Mouse (Mus musculus): ENCODE measurements around the gene Eepd1. TPM values are rescaled to one million over a fixed set of nuclear protein-coding genes. Genes with fewer than 3 reads are reported as not detected.
"Not testable (repeated sequence)": the region's sequence is repeated elsewhere in the genome, so short reads cannot be mapped to it uniquely, and the experiment has no call there.

The Eepd1 gene
- 5.8 and 7.4 TPM in 2 replicates for polyA plus RNA-seq (2014; fragmentation: Nextera tagmentation; extraction: Ambion mirVana)

GRCm38 (mm10) chr9:25481344-25482095 lies at the start of gene Eepd1:
Eepd1 (plus strand) TSS chr9:25481547.
- Histone ChIP-seq H3K4me3 (ENCODE audit: low read depth, low read length) (peak within 1 kb of the TSS; percentile 72), H3K27me3 (ENCODE audit: control insufficient read depth, insufficient read depth, low read length) (no peaks in the 10 kb centered on the region), H3K27ac (ENCODE audit: low read depth, low read length) (no peak within 1 kb of the TSS), H3K4me2 (replicated peaks; ENCODE audit: low read depth, low read length) (peak within 1 kb of the TSS; percentile 86), H3K9ac (ENCODE audit: low read depth, low read length) (peak within 1 kb of the TSS; percentile 79), H3K36me3 (ENCODE audit: control insufficient read depth, insufficient read depth, low read length) (no peaks in the 10 kb centered on the region), H3K9me3 (ENCODE audit: control insufficient read depth, low read length) (no peaks in the 10 kb centered on the region), H3K4me1 (replicated peaks; ENCODE audit: control insufficient read depth, insufficient read depth, low read length) (0 out of 2 replicates have a peak, but pooled peaks cover 2% of the 10 kb centered on the region)
- peak; percentile 95 for DNase-seq (ENCODE audit: low spot score)
- ATAC-seq (ENCODE audit: low FRiP score): peak; percentile 99
- WGBS: under 1% methylated on average over 74 of the region's 75 CpGs

- Histone ChIP-seq H3K9me3 (ENCODE audit: control insufficient read depth, low read length) (no peaks in the 10 kb centered on the region), H3K27me3 (ENCODE audit: control insufficient read depth, insufficient read depth, low read length) (no peaks in the 10 kb centered on the region), H3K4me2 (replicated peaks; ENCODE audit: low read depth, low read length) (no peak overlapping the region), H3K4me1 (replicated peaks; ENCODE audit: control insufficient read depth, insufficient read depth, low read length) (no peaks in the 10 kb centered on the region), H3K27ac (ENCODE audit: low read depth, low read length) (no peak overlapping the region), H3K36me3 (ENCODE audit: control insufficient read depth, insufficient read depth, low read length) (no peaks in the 10 kb centered on the region), H3K4me3 (ENCODE audit: low read depth, low read length) (no peak overlapping the region), H3K9ac (ENCODE audit: low read depth, low read length) (no peak overlapping the region)
- DNase-seq (ENCODE audit: low spot score) (no peak), ATAC-seq (ENCODE audit: low FRiP score) (no peak)
- 88% methylated on average over 3 of the region's 3 CpGs for WGBS
Measured at GRCm38 (mm10) chr9:25438836-25439235, 42.5 kb upstream of the Eepd1 start.

GRCm38 (mm10) chr9:25440046-25440445 lies 41.3 kb upstream of the Eepd1 start:
- H3K9ac ChIP-seq (ENCODE audit: low read depth, low read length); H3K36me3 ChIP-seq (ENCODE audit: control insufficient read depth, insufficient read depth, low read length); H3K4me3 ChIP-seq (ENCODE audit: low read depth, low read length); H3K4me1 ChIP-seq (replicated peaks; ENCODE audit: control insufficient read depth, insufficient read depth, low read length); ATAC-seq (ENCODE audit: low FRiP score); H3K27ac ChIP-seq (ENCODE audit: low read depth, low read length); H3K9me3 ChIP-seq (ENCODE audit: control insufficient read depth, low read length); H3K27me3 ChIP-seq (ENCODE audit: control insufficient read depth, insufficient read depth, low read length); DNase-seq (ENCODE audit: low spot score); H3K4me2 ChIP-seq (replicated peaks; ENCODE audit: low read depth, low read length): not testable (repeated sequence)
- 86% methylated on average over 2 of the region's 5 CpGs for WGBS

- Histone ChIP-seq H3K4me1 (replicated peaks; ENCODE audit: control insufficient read depth, insufficient read depth, low read length) (no peaks in the 10 kb centered on the region), H3K27ac (ENCODE audit: low read depth, low read length) (no peak overlapping the region), H3K4me3 (ENCODE audit: low read depth, low read length) (no peak overlapping the region), H3K9ac (ENCODE audit: low read depth, low read length) (no peak overlapping the region), H3K4me2 (replicated peaks; ENCODE audit: low read depth, low read length) (no peak overlapping the region), H3K9me3 (ENCODE audit: control insufficient read depth, low read length) (no peaks in the 10 kb centered on the region), H3K36me3 (ENCODE audit: control insufficient read depth, insufficient read depth, low read length) (no peaks in the 10 kb centered on the region), H3K27me3 (ENCODE audit: control insufficient read depth, insufficient read depth, low read length) (no peaks in the 10 kb centered on the region)
- DNase-seq (ENCODE audit: low spot score) (no peak), ATAC-seq (ENCODE audit: low FRiP score) (no peak)
Measured at GRCm38 (mm10) chr9:25442041-25442440, 39.3 kb upstream of the Eepd1 start.

GRCm38 (mm10) chr9:25443029-25443428 lies 38.3 kb upstream of the Eepd1 start:
- Histone ChIP-seq H3K27ac (ENCODE audit: low read depth, low read length) (no peak overlapping the region), H3K9ac (ENCODE audit: low read depth, low read length) (no peak overlapping the region), H3K9me3 (ENCODE audit: control insufficient read depth, low read length) (no peaks in the 10 kb centered on the region), H3K4me3 (ENCODE audit: low read depth, low read length) (no peak overlapping the region), H3K4me1 (replicated peaks; ENCODE audit: control insufficient read depth, insufficient read depth, low read length) (no peaks in the 10 kb centered on the region), H3K4me2 (replicated peaks; ENCODE audit: low read depth, low read length) (no peak overlapping the region), H3K27me3 (ENCODE audit: control insufficient read depth, insufficient read depth, low read length) (no peaks in the 10 kb centered on the region), H3K36me3 (ENCODE audit: control insufficient read depth, insufficient read depth, low read length) (no peaks in the 10 kb centered on the region)
- ATAC-seq (ENCODE audit: low FRiP score): no peak
- 88% methylated on average over 3 of the region's 3 CpGs for WGBS
- DNase-seq (ENCODE audit: low spot score): no peak

GRCm38 (mm10) chr9:25443546-25443945 lies 37.8 kb upstream of the Eepd1 start:
- Histone ChIP-seq H3K4me2 (replicated peaks; ENCODE audit: low read depth, low read length) (no peak overlapping the region), H3K9ac (ENCODE audit: low read depth, low read length) (no peak overlapping the region), H3K36me3 (ENCODE audit: control insufficient read depth, insufficient read depth, low read length) (no peaks in the 10 kb centered on the region), H3K4me1 (replicated peaks; ENCODE audit: control insufficient read depth, insufficient read depth, low read length) (no peaks in the 10 kb centered on the region), H3K4me3 (ENCODE audit: low read depth, low read length) (no peak overlapping the region), H3K27me3 (ENCODE audit: control insufficient read depth, insufficient read depth, low read length) (no peaks in the 10 kb centered on the region), H3K9me3 (ENCODE audit: control insufficient read depth, low read length) (no peaks in the 10 kb centered on the region), H3K27ac (ENCODE audit: low read depth, low read length) (no peak overlapping the region)
- ATAC-seq (ENCODE audit: low FRiP score): no peak
- DNase-seq (ENCODE audit: low spot score): no peak

- H3K9me3 ChIP-seq (ENCODE audit: control insufficient read depth, low read length): no peaks in the 10 kb centered on the region
- no peaks in the 10 kb centered on the region for H3K4me1 ChIP-seq (replicated peaks; ENCODE audit: control insufficient read depth, insufficient read depth, low read length)
- no peak overlapping the region for H3K4me2 ChIP-seq (replicated peaks; ENCODE audit: low read depth, low read length)
- no peak for ATAC-seq (ENCODE audit: low FRiP score)
- no peak overlapping the region for H3K27ac ChIP-seq (ENCODE audit: low read depth, low read length)
- H3K4me3 ChIP-seq (ENCODE audit: low read depth, low read length): no peak overlapping the region
- no peaks in the 10 kb centered on the region for H3K27me3 ChIP-seq (ENCODE audit: control insufficient read depth, insufficient read depth, low read length)
- no peak overlapping the region for H3K9ac ChIP-seq (ENCODE audit: low read depth, low read length)
- H3K36me3 ChIP-seq (ENCODE audit: control insufficient read depth, insufficient read depth, low read length): no peaks in the 10 kb centered on the region
- WGBS: 60% methylated on average over 4 of the region's 4 CpGs
- no peak for DNase-seq (ENCODE audit: low spot score)
Measured at GRCm38 (mm10) chr9:25450394-25450793, 31.0 kb upstream of the Eepd1 start.

- DNase-seq (ENCODE audit: low spot score) (no peak), ATAC-seq (ENCODE audit: low FRiP score) (no peak)
- H3K4me3 ChIP-seq (ENCODE audit: low read depth, low read length): no peak overlapping the region
- no peak overlapping the region for H3K4me2 ChIP-seq (replicated peaks; ENCODE audit: low read depth, low read length)
- WGBS: 93% methylated on average over 2 of the region's 2 CpGs
- H3K36me3 ChIP-seq (ENCODE audit: control insufficient read depth, insufficient read depth, low read length): no peaks in the 10 kb centered on the region
- no peak overlapping the region for H3K27ac ChIP-seq (ENCODE audit: low read depth, low read length)
- H3K27me3 ChIP-seq (ENCODE audit: control insufficient read depth, insufficient read depth, low read length): no peaks in the 10 kb centered on the region
- no peaks in the 10 kb centered on the region for H3K4me1 ChIP-seq (replicated peaks; ENCODE audit: control insufficient read depth, insufficient read depth, low read length)
- no peaks in the 10 kb centered on the region for H3K9me3 ChIP-seq (ENCODE audit: control insufficient read depth, low read length)
- no peak overlapping the region for H3K9ac ChIP-seq (ENCODE audit: low read depth, low read length)
Measured at GRCm38 (mm10) chr9:25455027-25455426, 26.3 kb upstream of the Eepd1 start.

GRCm38 (mm10) chr9:25460835-25461555 lies 20.4 kb upstream of the Eepd1 start:
- Histone ChIP-seq H3K4me1 (replicated peaks; ENCODE audit: control insufficient read depth, insufficient read depth, low read length) (no peaks in the 10 kb centered on the region), H3K36me3 (ENCODE audit: control insufficient read depth, insufficient read depth, low read length) (no peaks in the 10 kb centered on the region), H3K27me3 (ENCODE audit: control insufficient read depth, insufficient read depth, low read length) (no peaks in the 10 kb centered on the region), H3K4me2 (replicated peaks; ENCODE audit: low read depth, low read length) (no peak overlapping the region), H3K9me3 (ENCODE audit: control insufficient read depth, low read length) (no peaks in the 10 kb centered on the region), H3K4me3 (ENCODE audit: low read depth, low read length) (no peak overlapping the region), H3K27ac (ENCODE audit: low read depth, low read length) (no peak overlapping the region), H3K9ac (ENCODE audit: low read depth, low read length) (no peak overlapping the region)
- WGBS: 87% methylated on average over 10 of the region's 10 CpGs
- DNase-seq (ENCODE audit: low spot score): no peak
- ATAC-seq (ENCODE audit: low FRiP score): no peak
